Mouse (Mus musculus) lung, postnatal 10 days (tissue): ENCODE measurements around the gene Hoxc8.

Experiments
- DNase-seq: peaks from one replicate; pipeline ENCODE4 v3.0.0; 2021

Hoxc8 gene

DNA sequence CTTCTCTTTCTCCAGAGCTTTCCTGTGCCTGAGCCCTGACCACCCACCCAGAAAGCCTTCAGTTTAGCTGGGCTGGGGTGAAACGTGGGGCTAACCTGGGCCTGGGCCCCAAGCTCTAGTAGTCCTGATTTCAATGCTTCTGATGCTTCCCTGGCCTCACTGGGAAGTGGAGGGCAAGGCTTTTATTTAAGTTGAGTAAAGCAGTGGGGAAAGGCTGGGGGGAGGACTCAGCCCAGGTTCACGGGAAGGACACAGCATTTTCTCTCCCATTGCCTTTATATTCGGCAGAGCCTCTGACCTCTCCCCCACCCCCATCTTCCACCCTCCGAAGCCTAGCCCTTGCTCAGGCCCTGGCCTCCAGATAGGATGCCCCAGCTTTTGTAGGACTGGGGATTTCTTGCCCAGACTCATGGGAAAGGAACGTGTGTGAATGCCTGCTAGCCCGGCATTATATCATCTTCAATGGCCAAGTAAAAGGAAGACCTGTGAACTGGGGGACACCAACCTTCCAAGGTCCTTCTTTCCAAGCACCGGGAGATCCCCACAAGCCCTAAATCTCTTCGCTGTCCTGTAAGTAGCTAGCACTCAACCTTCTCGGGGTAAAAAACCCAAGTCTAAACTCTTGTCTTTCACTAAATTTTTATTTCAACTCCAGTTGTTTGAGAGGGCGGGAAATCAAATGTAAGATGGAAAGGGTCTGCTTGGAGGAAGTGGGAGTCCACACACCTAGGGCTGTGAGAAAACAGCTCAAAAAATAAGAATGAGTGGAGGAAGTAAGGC, 48.5 kb downstream of the Hoxc8 start:
- DNase-seq: no peak

DNA sequence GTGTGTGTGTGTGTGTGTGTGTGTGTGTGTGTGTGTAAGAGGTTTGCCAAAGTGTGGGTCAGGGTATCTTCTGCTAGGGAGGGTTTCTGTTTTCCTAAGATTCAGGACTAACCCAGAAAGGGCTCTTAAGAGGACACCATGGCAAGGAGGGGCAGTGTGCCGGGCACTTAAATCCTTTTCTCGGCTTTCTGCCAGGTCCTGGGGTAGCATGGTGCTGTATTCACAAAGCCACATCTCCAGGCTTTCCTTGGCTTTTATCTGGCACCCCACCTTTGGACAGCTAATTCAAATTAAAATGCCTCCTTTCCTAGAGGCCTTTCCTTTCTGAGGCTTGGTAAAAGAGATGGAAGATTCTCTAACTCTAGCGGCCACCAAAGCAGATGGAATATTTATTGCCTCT, 49.2 kb downstream of the Hoxc8 start:
- no peak for DNase-seq

DNA sequence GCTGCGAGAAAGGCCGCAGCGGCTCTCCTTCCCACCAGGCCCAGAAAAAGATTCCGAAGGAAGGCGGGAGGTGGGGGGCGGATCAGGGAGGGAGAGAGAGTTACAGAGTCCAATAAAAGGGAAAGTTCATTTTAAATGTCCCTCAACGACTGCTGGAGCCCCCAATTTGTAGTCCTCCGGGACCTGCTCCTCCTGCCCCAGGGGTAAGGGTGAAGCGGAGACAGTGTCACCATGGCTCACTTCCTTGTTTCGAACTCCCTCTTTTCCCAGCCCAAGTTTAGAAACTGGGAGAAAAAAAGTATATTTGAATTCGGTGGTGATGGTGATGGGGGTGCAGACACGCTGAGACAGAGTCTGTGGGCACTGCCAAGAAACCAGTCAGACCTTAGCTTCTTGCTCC, 50.2 kb downstream of the Hoxc8 start:
- no peak for DNase-seq

DNA sequence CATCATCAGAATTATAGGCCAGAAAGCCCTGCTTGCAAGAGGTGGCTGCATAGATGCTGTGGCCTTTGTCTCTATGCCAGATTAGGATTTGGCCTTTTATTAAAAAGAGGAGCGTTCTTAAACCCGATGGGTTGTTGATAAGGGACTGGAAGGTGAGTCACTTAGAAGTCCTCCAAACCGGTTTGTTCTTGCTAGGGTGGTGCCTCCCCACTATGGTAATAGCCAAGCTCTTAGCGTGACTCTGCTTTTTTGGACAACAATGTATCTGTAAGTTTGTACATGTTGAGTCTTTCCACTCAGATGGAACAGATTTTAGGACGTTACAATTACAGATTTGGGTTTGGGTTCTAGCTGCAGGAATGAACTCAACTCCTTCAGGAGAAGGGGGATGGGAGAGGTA, 51.2 kb downstream of the Hoxc8 start:
- no peak for DNase-seq

DNA sequence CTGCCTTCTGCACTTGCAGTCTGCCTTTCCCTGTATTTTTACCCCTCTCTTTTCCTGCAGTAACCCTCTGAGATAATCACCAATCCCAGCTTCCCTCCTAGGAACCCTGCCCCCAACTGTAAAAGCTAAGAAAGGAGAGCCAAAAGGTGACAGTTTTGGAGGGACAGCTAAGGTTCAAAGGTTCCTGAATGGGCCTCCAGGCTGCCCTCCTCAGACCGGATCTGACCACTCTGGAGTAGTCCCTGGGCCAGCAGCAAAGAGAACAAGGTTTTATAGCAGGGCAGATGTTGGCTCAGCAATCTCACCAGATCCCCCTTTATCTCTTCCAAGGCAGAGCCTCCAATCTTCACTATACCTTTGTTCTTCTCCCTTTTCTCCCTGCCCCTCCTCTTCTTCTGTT, 51.8 kb downstream of the Hoxc8 start:
- no peak for DNase-seq
